Mouse (Mus musculus) heart, adult 9 months (tissue): ENCODE data around the gene Barhl2.

Experiments used
- DNase-seq, 2 experiments: peaks; one replicate each; pipeline ENCODE4 v3.0.0; 2022; ENCODE audit warnings: low spot score in 2 of 2

Barhl2 gene

GRCm38 (mm10) chr5:106455106-106455920 lies 2.7 kb downstream of the Barhl2 start:
- no peak for DNase-seq

- no peak for DNase-seq
These were observed 3.4 kb downstream of the Barhl2 start for GRCm38 (mm10) chr5:106454411-106455105.

- DNase-seq: no peak
These were observed 4.1 kb downstream of the Barhl2 start for GRCm38 (mm10) chr5:106453886-106454321.

- no peak for DNase-seq
These were observed 4.6 kb downstream of the Barhl2 start for GRCm38 (mm10) chr5:106453181-106453885.

GRCm38 (mm10) chr5:106452686-106453085 lies 5.3 kb downstream of the Barhl2 start:
- no peak for DNase-seq

- DNase-seq: no peak
These were observed 6.1 kb downstream of the Barhl2 start for GRCm38 (mm10) chr5:106451681-106452440.

- DNase-seq: no peak
These were observed 7.4 kb downstream of the Barhl2 start for GRCm38 (mm10) chr5:106450426-106451160.

- no peak for DNase-seq
These were observed 8.1 kb downstream of the Barhl2 start for GRCm38 (mm10) chr5:106449720-106450425.

GRCm38 (mm10) chr5:106448798-106449125 lies 9.2 kb downstream of the Barhl2 start:
- no peak for DNase-seq

GRCm38 (mm10) chr5:106447951-106448797 lies 9.8 kb downstream of the Barhl2 start:
- no peak for DNase-seq

- DNase-seq: no peak
These were observed 10.7 kb downstream of the Barhl2 start for GRCm38 (mm10) chr5:106447091-106447820.

- DNase-seq: no peak
These were observed 11.4 kb downstream of the Barhl2 start for GRCm38 (mm10) chr5:106446593-106446992.

- no peak for DNase-seq
These were observed 12.3 kb downstream of the Barhl2 start for GRCm38 (mm10) chr5:106445681-106446080.

GRCm38 (mm10) chr5:106438916-106439315 lies 19.1 kb downstream of the Barhl2 start:
- no peak for DNase-seq

- no peak for DNase-seq
These were observed 31.9 kb downstream of the Barhl2 start for GRCm38 (mm10) chr5:106426069-106426468.

- no peak for DNase-seq
These were observed 37.1 kb downstream of the Barhl2 start for GRCm38 (mm10) chr5:106420871-106421270.

- no peak for DNase-seq
These were observed 37.6 kb downstream of the Barhl2 start for GRCm38 (mm10) chr5:106420370-106420769.

- DNase-seq: no peak
These were observed 40.8 kb downstream of the Barhl2 start for GRCm38 (mm10) chr5:106417210-106417609.

- DNase-seq: no peak
These were observed 41.4 kb downstream of the Barhl2 start for GRCm38 (mm10) chr5:106416550-106416949.
